Mouse (Mus musculus) C2C12 (cell line): ENCODE measurements around the gene A830018L16Rik. TPM values are rescaled to one million over a fixed set of nuclear protein-coding genes. Genes with fewer than 3 reads are reported as not detected.

Experiments
- H3K27me3 ChIP-seq: one replicate; pipeline ENCODE4 v1.6.1; 2011; ENCODE audit not compliant: control insufficient read depth, insufficient read depth, insufficient read length
- H3K36me3 ChIP-seq: one replicate; pipeline ENCODE4 v1.6.1; 2011; ENCODE audit not compliant: control insufficient read depth, insufficient read depth
- H3K4me3 ChIP-seq: one replicate; pipeline ENCODE4 v1.5.1; 2011; ENCODE audit warnings: mild to moderate bottlenecking, control low read depth; ENCODE audit not compliant: poor library complexity, insufficient read depth, severe bottlenecking
- H3K79me2 ChIP-seq: one replicate; pipeline ENCODE4 v1.6.1; 2011; ENCODE audit not compliant: control insufficient read depth, insufficient read depth
- H3K79me3 ChIP-seq: one replicate; pipeline ENCODE4 v1.6.1; 2011; ENCODE audit warnings: low read depth, control low read depth
- H3ac ChIP-seq: one replicate; pipeline ENCODE3; 2011; ENCODE audit warnings: low read depth; ENCODE audit not compliant: control insufficient read depth, insufficient read length
- CEBPB ChIP-seq: IDR thresholded peaks from one replicate; pipeline ENCODE4 v1.6.1; 2011; ENCODE audit warnings: low read depth, mild to moderate bottlenecking, control low read depth, moderate library complexity
- CTCF ChIP-seq: IDR thresholded peaks from one replicate; pipeline ENCODE4 v1.5.1; 2011; ENCODE audit not compliant: control insufficient read depth, insufficient read depth, insufficient read length
- FOSL1 ChIP-seq: IDR thresholded peaks from one replicate; pipeline ENCODE4 v1.8.0; 2011; ENCODE audit warnings: mild to moderate bottlenecking, low read length; ENCODE audit not compliant: poor library complexity, insufficient read depth, severe bottlenecking
- MAX ChIP-seq: IDR thresholded peaks from one replicate; pipeline ENCODE4 v1.6.1; 2011; ENCODE audit warnings: mild to moderate bottlenecking, control low read depth
- MYOD1 ChIP-seq: IDR thresholded peaks from one replicate; pipeline ENCODE4 v1.6.1; 2011; ENCODE audit warnings: low read depth; ENCODE audit not compliant: control insufficient read depth, insufficient read length
- MYOG ChIP-seq: IDR thresholded peaks from one replicate; pipeline ENCODE4 v1.6.1; 2011; ENCODE audit not compliant: control insufficient read depth, insufficient read length; ENCODE audit errors: extremely low read depth
- USF1 ChIP-seq: IDR thresholded peaks from one replicate; pipeline ENCODE4 v1.6.1; 2011; ENCODE audit warnings: low read depth, mild to moderate bottlenecking, control low read depth, moderate library complexity
- polyA plus RNA-seq: library from polyadenylated mRNA; unstranded; fragments of >200 nt; fragmentation: generic; extraction: Trizol; gene quantifications from one replicate; pipeline ENCODE4 v1.2.1, GENCODE M21; 2012; ENCODE audit warnings: missing spikeins

Gene A830018L16Rik
- polyA plus RNA-seq, 1 experiment = not detected

- Histone ChIP-seq H3K27me3 (no peaks in the 10 kb centered on the region), H3K79me2 (no peaks in the 10 kb centered on the region), H3K79me3 (no peaks in the 10 kb centered on the region), H3ac (no peak overlapping the region), H3K4me3 (no peak overlapping the region), H3K36me3 (no peaks in the 10 kb centered on the region)
- TF ChIP-seq FOSL1 = no peak
- no peak for TF ChIP-seq MAX
These were observed 338.1 kb downstream of the A830018L16Rik start for GRCm38 (mm10) chr1:11751996-11752395.

GRCm38 (mm10) chr1:11788264-11788663 lies 374.4 kb downstream of the A830018L16Rik start:
- Histone ChIP-seq H3K36me3 (no peaks in the 10 kb centered on the region), H3K79me2 (no peaks in the 10 kb centered on the region), H3K4me3 (no peak overlapping the region), H3K27me3 (no peaks in the 10 kb centered on the region), H3ac (no peak overlapping the region), H3K79me3 (no peaks in the 10 kb centered on the region)
- TF ChIP-seq MAX (no peak), CEBPB (no peak), USF1 (no peak), FOSL1 (no peak), MYOG (no peak), CTCF (no peak), MYOD1 (no peak)

GRCm38 (mm10) chr1:11792820-11793219 lies 378.9 kb downstream of the A830018L16Rik start:
- no peaks in the 10 kb centered on the region for H3K79me3 ChIP-seq
- H3K36me3 ChIP-seq = no peaks in the 10 kb centered on the region
- H3K27me3 ChIP-seq = no peaks in the 10 kb centered on the region
- TF ChIP-seq MYOG (no peak), USF1 (no peak), MYOD1 (no peak), CTCF (no peak), CEBPB (no peak), MAX (no peak), FOSL1 (no peak)
- H3K79me2 ChIP-seq = no peaks in the 10 kb centered on the region
- H3ac ChIP-seq = no peak overlapping the region
- no peak overlapping the region for H3K4me3 ChIP-seq

GRCm38 (mm10) chr1:11795666-11796065 lies 381.8 kb downstream of the A830018L16Rik start:
- Histone ChIP-seq H3K4me3 (no peak overlapping the region), H3ac (no peak overlapping the region), H3K27me3 (no peaks in the 10 kb centered on the region), H3K36me3 (no peaks in the 10 kb centered on the region), H3K79me3 (no peaks in the 10 kb centered on the region), H3K79me2 (no peaks in the 10 kb centered on the region)
- TF ChIP-seq CEBPB (no peak), MAX (no peak), USF1 (no peak), CTCF (no peak), FOSL1 (no peak), MYOG (no peak), MYOD1 (no peak)

GRCm38 (mm10) chr1:11872847-11873246 lies 458.9 kb downstream of the A830018L16Rik start:
- H3K36me3 ChIP-seq = no peaks in the 10 kb centered on the region
- H3K79me2 ChIP-seq = no peaks in the 10 kb centered on the region
- no peak overlapping the region for H3ac ChIP-seq
- H3K4me3 ChIP-seq = no peak overlapping the region
- TF ChIP-seq USF1 = no peak
- no peak for TF ChIP-seq CTCF
- TF ChIP-seq FOSL1 = no peak
- no peak for TF ChIP-seq MYOD1
- TF ChIP-seq MYOG = no peak
- no peaks in the 10 kb centered on the region for H3K27me3 ChIP-seq
- no peaks in the 10 kb centered on the region for H3K79me3 ChIP-seq

- Histone ChIP-seq H3K79me2 (no peaks in the 10 kb centered on the region), H3K79me3 (no peaks in the 10 kb centered on the region), H3K27me3 (no peaks in the 10 kb centered on the region), H3K36me3 (no peaks in the 10 kb centered on the region), H3K4me3 (no peak overlapping the region), H3ac (no peak overlapping the region)
- TF ChIP-seq FOSL1 = no peak
- no peak for TF ChIP-seq CEBPB
- no peak for TF ChIP-seq MYOG
- TF ChIP-seq MAX = no peak
- TF ChIP-seq CTCF = no peak
- no peak for TF ChIP-seq USF1
- TF ChIP-seq MYOD1 = no peak
These were observed 459.7 kb downstream of the A830018L16Rik start for GRCm38 (mm10) chr1:11873573-11873972.
